ENCODE assay signal across 17 mouse cellular contexts in the genomic region with DNA sequence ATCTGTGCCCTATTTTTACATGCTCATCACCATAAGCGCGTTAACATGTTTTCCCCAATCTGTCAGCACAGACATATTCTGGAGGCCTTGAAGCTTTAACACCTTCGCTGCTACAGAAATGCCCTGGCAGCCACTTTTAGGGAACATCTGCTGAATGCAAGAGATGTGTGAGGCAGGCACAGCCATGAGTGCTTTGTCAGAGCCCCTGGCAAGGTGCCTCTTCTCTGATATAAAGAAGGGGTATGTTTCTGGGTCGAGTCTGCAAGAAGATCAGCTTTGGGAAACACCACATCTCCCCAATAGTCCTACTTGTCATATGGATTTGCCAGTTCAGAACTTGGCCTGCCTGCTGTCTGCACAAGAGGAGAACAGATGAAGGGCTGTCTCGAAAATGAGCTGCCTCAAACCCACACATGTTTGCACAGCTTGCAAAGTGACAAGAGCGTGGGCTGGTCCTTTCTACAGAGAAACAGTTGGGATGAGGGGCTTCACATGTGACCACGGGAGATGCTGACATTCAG.
A peak's percentile ranks its signal among the peaks of the same experiment; 100 is the strongest.
DNase-seq lines count a peak whose midpoint lies in the region; ATAC-seq lines count a peak whose summit lies in the region.
"Had no signal": no experiment of that assay in that cellular context is flagged by ENCODE, and none has a peak within 500 bp of the region (broad histone marks: within the 10 kb centered on the region; RNA-seq: fewer than 3 reads in every experiment).

No protein-coding gene starts in this region.

- intact Hi-C loops in left cerebral cortex, postnatal 14 days (cut with DNase I) = loop anchor here (2.0 to 10.0 kb wide), 4 partner anchors 57 to 1484 kb away; no protein-coding TSS in a partner anchor

- H3K4me3 ChIP-seq in forebrain, embryonic 14.5 days (ENCODE audit: low read depth, low read length) = no peak overlapping the region
- no peak overlapping the region for H3K4me3 ChIP-seq in heart, embryonic 10.5 days
- no peak overlapping the region for H3K4me3 ChIP-seq in midbrain, embryonic 16.5 days (ENCODE audit: low read depth, low read length)
- no peak overlapping the region for H3K4me3 ChIP-seq in intestine, embryonic 16.5 days (ENCODE audit: low read length)
- H3K4me3 ChIP-seq: limb, embryonic 15.5 days; midbrain, embryonic 15.5 days had no signal

- H3K9me3 ChIP-seq in forebrain, embryonic 14.5 days (replicated peaks; ENCODE audit: control insufficient read depth, low read length) = no peaks in the 10 kb centered on the region
- no peaks in the 10 kb centered on the region for H3K9me3 ChIP-seq in heart, embryonic 10.5 days
- no peaks in the 10 kb centered on the region for H3K9me3 ChIP-seq in midbrain, embryonic 16.5 days (replicated peaks; ENCODE audit: control insufficient read depth, low read length, poor library complexity, severe bottlenecking)
- H3K9me3 ChIP-seq in intestine, embryonic 16.5 days (ENCODE audit: control insufficient read depth, low read length) = no peaks in the 10 kb centered on the region
- H3K9me3 ChIP-seq: limb, embryonic 15.5 days; midbrain, embryonic 15.5 days had no signal

- peak overlapping the region; percentile 78 for H3K27ac ChIP-seq in forebrain, embryonic 14.5 days (ENCODE audit: low read depth, low read length)
- H3K27ac ChIP-seq in heart, embryonic 10.5 days = no peak overlapping the region
- H3K27ac ChIP-seq in midbrain, embryonic 16.5 days (ENCODE audit: low read length) = no peak overlapping the region
- no peak overlapping the region for H3K27ac ChIP-seq in intestine, embryonic 16.5 days (ENCODE audit: low read length)
- H3K27ac ChIP-seq: limb, embryonic 15.5 days; midbrain, embryonic 15.5 days had no signal

- DNase-seq in brain, adult 2 months (ENCODE audit: low read depth, low spot score) = peak; percentile 93
- DNase-seq in forebrain, embryonic 14.5 days (ENCODE audit: low spot score) = peak; percentile 96
- peak; percentile 81 to 83 for DNase-seq in layer of hippocampus, adult 8-10 months (ENCODE audit: low spot score in 2 of 2)
- peak; percentile 80 to 89 for DNase-seq in left cerebral cortex, postnatal 14 days (ENCODE audit: low spot score in 2 of 2)
- DNase-seq in heart, embryonic 10.5 days (ENCODE audit: low spot score) = no peak
- no peak for DNase-seq in spleen, postnatal 10 days (ENCODE audit: low spot score in 2 of 2)
- DNase-seq: adrenal gland, postnatal 25 days; cerebellum, adult 2 months; heart, postnatal 4 days; kidney, adult 8-10 months; lung, postnatal 10 days; thymus, postnatal 4 days had no signal

- no peaks in the 10 kb centered on the region for H3K4me1 ChIP-seq in forebrain, embryonic 14.5 days (ENCODE audit: control insufficient read depth, insufficient read depth, low read length)
- H3K4me1 ChIP-seq in heart, embryonic 10.5 days = no peaks in the 10 kb centered on the region
- H3K4me1 ChIP-seq in midbrain, embryonic 16.5 days (ENCODE audit: control insufficient read depth, insufficient read depth, low read length) = no peaks in the 10 kb centered on the region
- H3K4me1 ChIP-seq in intestine, embryonic 16.5 days (ENCODE audit: control insufficient read depth, insufficient read depth, low read length) = no peaks in the 10 kb centered on the region
- H3K4me1 ChIP-seq: limb, embryonic 15.5 days; midbrain, embryonic 15.5 days had no signal

- no peaks in the 10 kb centered on the region for H3K36me3 ChIP-seq in forebrain, embryonic 14.5 days (ENCODE audit: control insufficient read depth, insufficient read depth, low read length)
- H3K36me3 ChIP-seq in heart, embryonic 10.5 days = no peaks in the 10 kb centered on the region
- no peaks in the 10 kb centered on the region for H3K36me3 ChIP-seq in midbrain, embryonic 16.5 days (ENCODE audit: control insufficient read depth, insufficient read depth, low read length)
- H3K36me3 ChIP-seq in intestine, embryonic 16.5 days (ENCODE audit: control insufficient read depth, insufficient read depth, low read length) = no peaks in the 10 kb centered on the region
- H3K36me3 ChIP-seq: limb, embryonic 15.5 days; midbrain, embryonic 15.5 days had no signal

- H3K27me3 ChIP-seq in forebrain, embryonic 14.5 days (replicated peaks; ENCODE audit: control insufficient read depth, insufficient read depth, low read length) = no peaks in the 10 kb centered on the region
- no peaks in the 10 kb centered on the region for H3K27me3 ChIP-seq in heart, embryonic 10.5 days (ENCODE audit: insufficient read depth, poor library complexity, severe bottlenecking)
- H3K27me3 ChIP-seq in midbrain, embryonic 16.5 days (ENCODE audit: control insufficient read depth, insufficient read depth, low read depth, low read length) = no peaks in the 10 kb centered on the region
- no peaks in the 10 kb centered on the region for H3K27me3 ChIP-seq in intestine, embryonic 16.5 days (replicated peaks; ENCODE audit: control insufficient read depth, insufficient read depth, low read length)
- H3K27me3 ChIP-seq: CH12.LX; limb, embryonic 15.5 days; midbrain, embryonic 15.5 days had no signal

- no peak overlapping the region for H3K9ac ChIP-seq in forebrain, embryonic 14.5 days (ENCODE audit: low read length)
- no peak overlapping the region for H3K9ac ChIP-seq in midbrain, embryonic 16.5 days (ENCODE audit: low read depth, low read length)
- no peak overlapping the region for H3K9ac ChIP-seq in intestine, embryonic 16.5 days (ENCODE audit: low read depth, low read length)
- H3K9ac ChIP-seq: limb, embryonic 15.5 days; midbrain, embryonic 15.5 days had no signal

- 57% methylated on average over 7 of the region's 7 CpGs for WGBS in forebrain, embryonic 14.5 days
- WGBS in heart, embryonic 10.5 days = 78% methylated on average over 7 of the region's 7 CpGs
- 76% methylated on average over 7 of the region's 7 CpGs for WGBS in midbrain, embryonic 16.5 days
- 77% methylated on average over 7 of the region's 7 CpGs for WGBS in intestine, embryonic 16.5 days

- no peak overlapping the region for H3K4me2 ChIP-seq in forebrain, embryonic 14.5 days (ENCODE audit: low read length)
- no peak overlapping the region for H3K4me2 ChIP-seq in midbrain, embryonic 16.5 days (ENCODE audit: low read length)
- no peak overlapping the region for H3K4me2 ChIP-seq in intestine, embryonic 16.5 days (ENCODE audit: low read depth, low read length)
- H3K4me2 ChIP-seq: limb, embryonic 15.5 days; midbrain, embryonic 15.5 days had no signal

- peak; percentile 95 for ATAC-seq in forebrain, embryonic 14.5 days
- ATAC-seq in midbrain, embryonic 16.5 days = no peak; the same call in 1 of the 2 replicates
- ATAC-seq in intestine, embryonic 16.5 days = no peak
- ATAC-seq: midbrain, embryonic 15.5 days had no signal

Comparison
In these comparisons a context has a peak if more than half of its experiments do, and no peak if none do; other contexts are left out.
1. DNase-seq: peak in brain, adult 2 months (single experiment), forebrain, embryonic 14.5 days (single experiment), layer of hippocampus, adult 8-10 months (2 of 2) and left cerebral cortex, postnatal 14 days (2 of 2); none in heart, embryonic 10.5 days (single experiment) and spleen, postnatal 10 days (0 of 2).